Mouse (Mus musculus) layer of hippocampus, postnatal 10 days (tissue): ENCODE data around the gene Frzb. TPM values are rescaled to one million over a fixed set of nuclear protein-coding genes. Genes with fewer than 3 reads are reported as not detected.
A peak's percentile ranks its signal among the peaks of the same experiment; 100 is the strongest.

Experiments
- DNase-seq, 2 experiments: peaks; one replicate each; pipeline ENCODE4 v3.0.0; 2021; ENCODE audit warnings: low spot score in 2 of 2
- total RNA-seq, 2 experiments: library from RNA; stranded (reverse); gene quantifications; 2 replicates each; pipeline ENCODE4 v1.2.3; 2021

Gene Frzb
- total RNA-seq, 2 experiments from 2014 or later = 16.8 to 17.6 TPM

DNA sequence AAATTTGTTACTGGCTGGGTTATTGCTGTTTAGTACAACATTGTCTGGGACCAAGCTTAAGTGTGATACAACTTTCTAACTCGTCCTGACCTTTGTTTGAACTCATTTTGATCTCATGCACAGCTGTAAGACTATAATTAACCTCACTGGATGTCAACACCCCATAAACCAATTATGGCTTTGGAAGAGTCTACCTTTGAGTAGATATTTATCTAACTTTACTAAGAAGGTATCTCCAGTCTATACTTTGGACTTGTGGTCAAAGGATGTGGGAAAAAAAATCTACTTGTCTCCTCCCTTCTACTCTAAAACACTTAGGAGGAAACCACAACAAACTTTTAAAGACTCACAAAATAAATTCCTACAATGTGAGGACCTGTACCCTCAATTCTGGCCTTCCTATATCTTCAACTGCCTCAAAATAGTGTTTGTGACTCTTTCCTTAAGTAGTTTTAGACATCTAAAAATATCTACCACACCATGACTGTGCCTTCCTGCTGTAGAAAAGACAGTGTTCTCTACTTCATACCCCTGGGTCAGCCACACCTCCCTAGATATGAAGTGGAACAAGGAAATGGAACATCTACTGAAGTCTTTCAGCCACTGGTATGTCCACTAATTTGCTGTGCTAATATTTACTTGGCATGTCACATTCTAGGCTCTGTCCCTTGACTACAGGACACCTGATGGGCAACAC, 16.9 kb downstream of the Frzb start:
- DNase-seq = no peak

DNA sequence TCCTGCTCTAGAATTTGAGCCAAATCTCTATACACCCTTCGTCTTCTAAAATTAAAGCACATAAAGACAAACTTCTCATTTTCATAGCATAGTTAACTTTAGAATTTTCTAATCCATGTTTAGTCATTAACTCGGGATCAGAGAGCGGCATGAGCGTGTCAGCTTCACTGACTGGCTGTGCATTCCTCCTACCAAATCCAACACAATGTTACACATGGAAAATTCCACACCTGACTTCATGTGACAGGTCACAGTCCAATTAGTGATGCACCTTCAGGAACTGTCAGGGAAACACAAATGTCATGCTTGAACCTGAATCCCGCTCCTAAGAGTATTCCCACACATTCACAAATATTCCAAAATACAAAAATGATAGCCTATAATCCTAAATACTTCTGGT, 24.3 kb downstream of the Frzb start:
- DNase-seq = no peak

GRCm38 (mm10) chr2:80421990-80422389, 25.4 kb downstream of the Frzb start:
- no peak for DNase-seq

DNA sequence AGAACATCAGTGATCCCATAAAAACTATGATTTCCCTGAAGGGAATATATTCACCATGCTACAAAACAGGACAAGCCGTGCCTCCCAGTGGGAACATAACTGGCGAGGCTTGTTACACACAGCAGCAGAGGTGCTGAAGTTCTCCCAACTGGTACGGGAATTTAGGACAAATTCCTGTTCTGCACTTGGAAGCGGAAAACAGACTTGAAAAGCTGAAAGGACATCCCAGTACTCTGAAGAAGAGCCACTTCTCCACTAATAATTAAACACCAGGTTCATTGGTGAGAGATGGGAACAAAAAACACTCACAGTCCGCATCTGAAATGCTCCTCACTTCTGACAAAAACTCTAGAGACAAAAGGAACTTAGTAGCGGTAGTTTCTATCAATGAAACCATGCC, 31.1 kb downstream of the Frzb start:
- no peak for DNase-seq

GRCm38 (mm10) chr2:80414387-80414786, 33.0 kb downstream of the Frzb start:
- DNase-seq = no peak

DNA sequence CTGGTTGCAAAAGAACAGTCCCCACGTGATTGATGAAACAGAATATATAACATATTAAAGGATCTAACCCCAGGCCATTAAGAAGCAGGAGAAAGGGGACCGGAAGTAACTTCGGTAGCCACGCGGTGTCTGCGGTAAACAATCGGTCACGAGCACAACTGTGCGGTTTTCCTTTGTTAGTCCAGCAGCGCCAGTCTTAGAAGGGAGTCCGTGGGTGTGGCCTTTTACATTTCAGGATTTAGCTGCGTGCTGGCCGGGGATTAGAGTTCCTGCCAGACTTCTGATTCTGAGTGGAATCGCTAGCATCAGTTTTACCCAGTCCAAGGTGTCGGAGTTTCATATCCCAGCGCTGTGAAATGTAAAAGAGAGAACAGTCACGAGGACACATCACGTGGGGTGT, 34.3 kb downstream of the Frzb start:
- DNase-seq = no peak

GRCm38 (mm10) chr2:80409893-80410574, 37.4 kb downstream of the Frzb start:
- DNase-seq = no peak

DNA sequence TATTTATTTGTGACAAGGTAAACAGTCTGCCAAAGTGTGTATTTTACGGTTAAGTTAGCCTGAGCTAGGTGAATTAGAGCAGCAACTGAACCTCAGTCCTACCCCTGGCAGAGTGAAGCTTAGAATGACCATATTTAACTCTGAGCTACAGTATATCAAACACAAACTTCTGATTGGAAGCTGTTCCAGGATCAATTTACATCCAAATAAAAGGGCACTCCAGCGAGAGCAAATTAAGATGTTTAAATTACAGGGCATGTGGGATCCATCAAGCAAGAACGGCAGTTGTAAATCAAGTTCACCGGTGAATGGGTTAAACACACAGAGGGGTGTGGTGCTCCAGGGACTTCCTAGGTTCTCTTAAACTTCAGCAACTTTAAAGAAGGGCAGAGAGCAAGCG, 42.7 kb downstream of the Frzb start:
- DNase-seq = no peak

DNA sequence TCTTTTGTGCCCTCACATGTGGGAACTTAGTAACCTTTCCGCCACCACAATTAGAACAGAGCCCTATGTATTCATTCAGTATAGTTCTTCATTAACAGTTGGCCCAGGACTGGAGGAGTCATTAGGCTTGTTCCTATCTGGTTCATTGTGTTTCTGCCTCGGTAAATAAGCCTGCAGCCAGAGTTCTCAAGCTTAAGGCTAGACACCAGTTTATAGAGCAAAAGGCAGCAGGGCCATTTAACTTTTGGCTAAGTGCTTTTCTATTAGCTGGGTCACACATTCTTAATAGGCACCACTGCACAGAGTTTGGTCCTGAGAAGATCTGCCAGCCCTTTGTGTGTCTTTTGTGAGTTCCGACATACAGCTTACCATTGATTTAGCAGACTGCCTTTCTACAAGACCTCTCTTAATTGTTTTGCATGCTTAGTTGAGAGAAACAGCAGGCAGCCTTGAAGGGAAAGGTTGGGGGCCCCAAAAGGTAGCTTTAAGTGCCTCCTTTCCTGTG, 48.8 kb downstream of the Frzb start:
- DNase-seq = no peak

- DNase-seq = no peak
Measured at GRCm38 (mm10) chr2:80396864-80397263, 50.6 kb downstream of the Frzb start.

- DNase-seq = no peak
Measured at GRCm38 (mm10) chr2:80396057-80396456, 51.4 kb downstream of the Frzb start.

- DNase-seq = peak in 1 of 2 experiments; percentile 10
Measured at GRCm38 (mm10) chr2:80388341-80388740, 59.1 kb downstream of the Frzb start.

- no peak for DNase-seq
Measured at GRCm38 (mm10) chr2:80387668-80388067, 59.8 kb downstream of the Frzb start.

- DNase-seq = no peak
Measured at GRCm38 (mm10) chr2:80386255-80386654, 61.2 kb downstream of the Frzb start.

- DNase-seq = no peak
Measured at GRCm38 (mm10) chr2:80384447-80384846, 63.0 kb downstream of the Frzb start.

DNA sequence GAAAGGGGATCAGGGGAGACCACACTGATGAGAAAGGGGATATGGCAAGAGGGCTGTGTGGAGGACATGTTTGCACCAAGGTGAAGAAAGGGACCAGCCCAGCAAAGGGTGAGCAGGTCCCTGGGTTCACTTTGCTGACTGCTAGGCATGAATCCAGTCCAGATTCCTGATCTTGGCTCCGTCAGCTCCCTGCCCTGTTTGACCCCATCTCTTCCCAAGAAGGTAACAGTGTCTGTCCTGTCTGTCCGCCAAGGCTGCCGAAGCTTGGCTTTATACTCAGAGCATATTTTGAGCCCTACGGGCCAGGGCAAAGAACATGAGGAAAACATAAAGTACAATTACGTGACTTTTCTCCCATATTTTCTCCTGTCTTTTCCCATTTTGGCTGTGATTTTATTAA, 67.6 kb downstream of the Frzb start:
- DNase-seq = no peak

GRCm38 (mm10) chr2:80374892-80375291, 72.5 kb downstream of the Frzb start:
- DNase-seq = no peak

DNA sequence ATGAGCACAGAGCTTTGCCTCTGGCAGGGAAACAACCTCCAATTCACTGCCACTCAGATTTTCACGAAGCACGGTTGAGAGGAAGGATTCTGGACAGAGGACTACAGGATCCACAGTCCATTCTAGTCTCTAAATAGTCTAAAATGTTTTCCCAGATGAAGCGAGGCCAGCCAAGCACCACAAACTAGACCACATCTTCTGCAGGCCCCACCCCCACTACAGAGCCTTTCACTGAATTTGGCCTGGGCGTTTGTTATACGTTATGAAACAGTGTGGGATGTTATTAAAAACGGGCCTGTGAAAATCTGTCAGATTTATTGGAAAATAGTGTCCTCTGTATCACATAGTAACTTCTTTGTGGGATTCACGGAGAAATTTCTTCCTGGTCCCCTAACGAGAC, 76.0 kb downstream of the Frzb start:
- no peak for DNase-seq

Other genes with a start within 250 kb of the Frzb start
- not detected for gene Prdx6b, start 155.2 kb downstream of the Frzb start, total RNA-seq
- gene Dnajc10, start 132.2 kb downstream of the Frzb start, total RNA-seq = 10 to 100 TPM; 63.9 to 76.0 TPM
- gene Nckap1, start 133.8 kb upstream of the Frzb start, total RNA-seq = 100 to 1,000 TPM; 396 to 411 TPM
- gene Dusp19, start 169.4 kb upstream of the Frzb start, total RNA-seq = 10 to 100 TPM; 18.4 to 21.1 TPM
- gene Nup35, start 169.6 kb upstream of the Frzb start, total RNA-seq = 10 to 100 TPM; 23.3 to 24.6 TPM